Mouse (Mus musculus): ENCODE data around the gene Ugt1a6b.

DNA sequence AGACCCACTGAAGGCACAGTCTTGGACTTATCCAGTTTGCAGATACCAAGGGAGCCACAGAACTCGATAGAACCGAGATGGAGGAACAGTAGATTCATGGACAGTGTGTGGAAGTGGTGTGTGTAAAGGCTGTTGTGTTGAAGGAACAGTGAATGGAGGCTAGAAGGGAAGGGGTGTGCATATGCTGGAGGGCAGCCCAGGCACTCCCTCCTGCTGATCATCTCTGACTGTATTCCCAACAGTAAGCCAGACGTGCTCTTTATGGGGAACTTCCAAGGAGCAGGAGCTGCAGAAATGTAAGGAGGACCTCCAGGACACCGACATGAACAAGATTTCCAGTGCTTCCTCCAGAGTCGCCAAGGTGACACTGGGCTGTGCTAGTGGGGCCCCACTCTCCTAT is 147.0 kb downstream of the Ugt1a6b start:
- no peak for TF ChIP-seq POLR2A (IDR thresholded peaks at IDR 0.05; ENCODE audit: insufficient read depth, low read depth, low read length)
- TF ChIP-seq CTCF (IDR thresholded peaks at IDR 0.05): no peak
- TF ChIP-seq EP300 (IDR thresholded peaks at IDR 0.05; ENCODE audit: insufficient read depth, low read depth, low read length): no peak

Data from heart, adult 2 months (tissue).